8 mouse cellular contexts compared by ENCODE assay signal in the genomic region with DNA sequence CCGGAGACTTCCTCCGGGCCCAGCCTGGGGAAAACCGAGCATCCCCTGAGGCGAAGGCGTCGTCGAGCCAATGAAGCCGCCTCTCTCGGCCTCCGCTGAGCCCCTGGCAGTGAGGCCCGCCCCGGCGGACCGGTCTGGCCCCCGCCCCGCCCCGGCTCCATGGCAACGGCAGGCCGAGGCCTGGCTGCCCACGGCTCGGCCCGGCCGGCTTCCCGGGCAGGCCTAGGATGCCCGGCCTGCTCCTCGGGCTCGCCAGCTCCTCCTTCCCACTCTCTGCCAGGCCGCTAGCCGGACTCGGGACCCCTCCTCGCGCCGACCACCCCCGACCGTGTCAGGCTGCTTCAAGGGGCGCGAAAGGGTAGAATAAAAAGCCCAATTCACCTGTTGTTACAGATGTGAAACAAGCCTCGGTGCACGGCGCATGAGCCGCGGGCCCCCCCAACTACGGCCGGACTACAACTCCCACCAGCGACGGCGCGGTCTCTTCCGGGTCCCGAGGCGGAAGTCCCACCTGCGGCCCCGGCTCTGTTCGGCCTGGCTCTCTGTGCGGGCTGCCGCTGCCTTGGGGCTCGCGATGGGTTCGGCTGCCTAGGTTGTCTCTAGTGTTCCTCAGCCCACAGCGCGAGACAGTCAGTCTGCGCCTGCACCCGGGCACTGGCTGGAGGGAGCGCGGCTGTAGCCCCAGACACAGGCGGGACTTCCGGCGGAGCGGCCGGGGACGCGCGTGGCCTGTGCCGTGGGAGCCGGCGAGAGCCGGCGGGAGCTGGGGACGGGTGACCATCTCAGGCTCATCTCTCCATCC. TPM values are rescaled to one million over a fixed set of nuclear protein-coding genes. Genes with fewer than 3 reads are reported as not detected.
DNase-seq lines count a peak whose midpoint lies in the region; ATAC-seq and TF ChIP-seq lines count a peak whose summit lies in the region.

A gene (plus strand): TSS at position 732 of the 802 bp plus-strand sequence.

- peak; percentile 88 for ATAC-seq in embryonic facial prominence, embryonic 13.5 days (ENCODE audit: insufficient number of reproducible peaks, insufficient read depth, low FRiP score, low TSS enrichment, low read depth)
- peak; percentile 92 for ATAC-seq in limb, embryonic 12.5 days (ENCODE audit: insufficient number of reproducible peaks, insufficient read depth, low FRiP score, low TSS enrichment, low read depth)
- peak; percentile 97 for ATAC-seq in midbrain, embryonic 15.5 days (replicated peaks)

- H3K27ac ChIP-seq in embryonic facial prominence, embryonic 13.5 days = peak within 1 kb of the TSS; percentile 97
- H3K27ac ChIP-seq in kidney, adult 2 months (ENCODE audit: insufficient read depth, low read depth, low read length) = peak within 1 kb of the TSS; percentile 99
- H3K27ac ChIP-seq in limb, embryonic 12.5 days = peak within 1 kb of the TSS; percentile 98
- H3K27ac ChIP-seq in midbrain, embryonic 15.5 days = peak within 1 kb of the TSS; percentile 96
- peak within 1 kb of the TSS; percentile 98 for H3K27ac ChIP-seq in spleen, adult 2 months (ENCODE audit: insufficient read depth, low read length)

- H3K4me1 ChIP-seq in embryonic facial prominence, embryonic 13.5 days = peaks cover 18% of the 10 kb centered on the region
- peaks cover 7% of the 10 kb centered on the region; the same call in 1 of the 2 replicates for H3K4me1 ChIP-seq in kidney, adult 2 months (ENCODE audit: control insufficient read depth, insufficient read depth, low read length)
- H3K4me1 ChIP-seq in limb, embryonic 12.5 days (replicated peaks) = peaks cover 19% of the 10 kb centered on the region
- peaks cover 23% of the 10 kb centered on the region for H3K4me1 ChIP-seq in midbrain, embryonic 15.5 days
- H3K4me1 ChIP-seq in spleen, adult 2 months (ENCODE audit: control insufficient read depth, insufficient read depth, insufficient read length) = peaks cover 4% of the 10 kb centered on the region; the same call in 1 of the 2 replicates

- TF ChIP-seq POLR2A in kidney, adult 2 months (IDR thresholded peaks at IDR 0.05; ENCODE audit: low read depth, low read length) = peak; percentile 60
- TF ChIP-seq POLR2A in spleen, adult 2 months (IDR thresholded peaks at IDR 0.05; ENCODE audit: low read depth, low read length) = no peak; the same call in 1 of the 2 replicates

- peak; percentile 96 for DNase-seq in 3134 (ENCODE audit: extremely low read depth, insufficient read length, low spot score)
- peak; percentile 90 to 95 for DNase-seq in adrenal gland, postnatal 36 days
- peak; percentile 93 for DNase-seq in heart, adult 18-20 months
- DNase-seq in kidney, adult 2 months = peak; percentile 94
- DNase-seq in spleen, adult 2 months (ENCODE audit: low read depth in 1 of 2, low spot score in 2 of 2) = peak; percentile 64 to 84

- no peaks in the 10 kb centered on the region for H3K27me3 ChIP-seq in embryonic facial prominence, embryonic 13.5 days
- H3K27me3 ChIP-seq in kidney, adult 2 months (replicated peaks; ENCODE audit: control insufficient read depth, insufficient read depth, low read length) = no peaks in the 10 kb centered on the region
- no peaks in the 10 kb centered on the region for H3K27me3 ChIP-seq in limb, embryonic 12.5 days
- H3K27me3 ChIP-seq in midbrain, embryonic 15.5 days (replicated peaks) = no peaks in the 10 kb centered on the region
- H3K27me3 ChIP-seq in spleen, adult 2 months (ENCODE audit: control insufficient read depth, insufficient read depth, low read length) = no peaks in the 10 kb centered on the region

- H3K9ac ChIP-seq in embryonic facial prominence, embryonic 13.5 days = peak within 1 kb of the TSS; percentile 98
- H3K9ac ChIP-seq in limb, embryonic 12.5 days (replicated peaks) = peak within 1 kb of the TSS; percentile 93
- H3K9ac ChIP-seq in midbrain, embryonic 15.5 days = peak within 1 kb of the TSS; percentile 94

- H3K4me3 ChIP-seq in embryonic facial prominence, embryonic 13.5 days = peak within 1 kb of the TSS; percentile 95
- H3K4me3 ChIP-seq in kidney, adult 2 months (ENCODE audit: insufficient read depth, low read depth, low read length) = peak within 1 kb of the TSS; percentile 100
- H3K4me3 ChIP-seq in limb, embryonic 12.5 days (replicated peaks) = peak within 1 kb of the TSS; percentile 87
- H3K4me3 ChIP-seq in midbrain, embryonic 15.5 days = peak within 1 kb of the TSS; percentile 74
- H3K4me3 ChIP-seq in spleen, adult 2 months (ENCODE audit: extremely low read depth, insufficient read depth, insufficient read length) = peak within 1 kb of the TSS; percentile 97

- peak within 1 kb of the TSS; percentile 71 for H3K4me2 ChIP-seq in embryonic facial prominence, embryonic 13.5 days
- peak within 1 kb of the TSS; percentile 70 for H3K4me2 ChIP-seq in limb, embryonic 12.5 days
- H3K4me2 ChIP-seq in midbrain, embryonic 15.5 days = peak within 1 kb of the TSS; percentile 66

- H3K9me3 ChIP-seq in embryonic facial prominence, embryonic 13.5 days = no peaks in the 10 kb centered on the region
- no peaks in the 10 kb centered on the region for H3K9me3 ChIP-seq in limb, embryonic 12.5 days
- H3K9me3 ChIP-seq in midbrain, embryonic 15.5 days = no peaks in the 10 kb centered on the region

- under 1% methylated on average over 74 of the region's 79 CpGs for WGBS in embryonic facial prominence, embryonic 13.5 days
- WGBS in kidney, adult 2 months = under 1% methylated on average over 79 of the region's 79 CpGs
- under 1% methylated on average over 77 of the region's 79 CpGs for WGBS in limb, embryonic 12.5 days
- WGBS in midbrain, embryonic 15.5 days = under 1% methylated on average over 77 of the region's 79 CpGs
- WGBS in spleen, adult 2 months = 1% methylated on average over 73 of the region's 79 CpGs

- no peak for TF ChIP-seq CTCF in kidney, adult 2 months (conservative IDR thresholded peaks at IDR 0.05; ENCODE audit: insufficient read depth, insufficient read length, low read depth, low read length)
- TF ChIP-seq CTCF in spleen, adult 2 months (IDR thresholded peaks at IDR 0.05; ENCODE audit: extremely low read depth, insufficient read depth, insufficient read length, insufficient replicate concordance) = no peak

- peaks cover 30% of the 10 kb centered on the region for H3K36me3 ChIP-seq in embryonic facial prominence, embryonic 13.5 days
- peaks cover 2% of the 10 kb centered on the region for H3K36me3 ChIP-seq in kidney, adult 2 months (ENCODE audit: control insufficient read depth, insufficient read depth, low read length)
- H3K36me3 ChIP-seq in limb, embryonic 12.5 days = peaks cover 28% of the 10 kb centered on the region
- peaks cover 18% of the 10 kb centered on the region for H3K36me3 ChIP-seq in midbrain, embryonic 15.5 days (replicated peaks)
- H3K36me3 ChIP-seq in spleen, adult 2 months (ENCODE audit: control insufficient read depth, insufficient read depth, low read length) = peaks cover 11% of the 10 kb centered on the region

RNA-seq across cellular contexts. Expression of the gene that starts here (rescaled TPM):
- 10 to 100 TPM; 48.3 to 59.4 TPM for total RNA-seq in adrenal gland, postnatal 36 days (2021)
- polyA plus RNA-seq in embryonic facial prominence, embryonic 13.5 days (2015; fragmentation: Nextera tagmentation; extraction: Ambion mirVana) = 188 and 204 TPM in 2 replicates
- total RNA-seq in heart, adult 18-20 months (2021) = 10 to 100 TPM; 22.9 to 25.5 TPM
- polyA plus RNA-seq in kidney, adult 2 months (2012; rRNA removed) = 12.0 and 12.2 TPM in 2 replicates
- 240 and 250 TPM in 2 replicates for polyA plus RNA-seq in limb, embryonic 12.5 days (2016; fragmentation: Nextera tagmentation; extraction: Ambion mirVana)
- 110 and 112 TPM in 2 replicates for polyA plus RNA-seq in midbrain, embryonic 15.5 days (2015; fragmentation: Nextera tagmentation; extraction: Ambion mirVana)
- 10.6 and 15.2 TPM in 2 replicates for polyA plus RNA-seq in spleen, adult 2 months (2012; rRNA removed)

Comparison
In these comparisons a context has a peak if more than half of its experiments do, and no peak if none do; other contexts are left out.
1. Peak in every context shown above with its lines: DNase-seq, ATAC-seq, H3K4me3 ChIP-seq and H3K27ac ChIP-seq.